Mouse (Mus musculus) effector memory CD4-positive, alpha-beta T cell, adult 5 months (primary cell): ENCODE measurements around the gene Gstk1. TPM values are rescaled to one million over a fixed set of nuclear protein-coding genes. Genes with fewer than 3 reads are reported as not detected.

Experiments
- polyA plus RNA-seq: library from polyadenylated mRNA; unstranded; fragments of 100-300 nt; shearing (Covaris generic); gene quantifications from one replicate; pipeline ENCODE4 v1.2.1, GENCODE M21; 2017

Gene Gstk1
- polyA plus RNA-seq: 7.0 TPM

GRCm38 (mm10) chr6:42245711-42246353 is at the start of gene Gstk1:
Gene Gstk1, plus strand, starts transcription at chr6:42245935.

GRCm38 (mm10) chr6:42215028-42215427 is 30.7 kb upstream of the Gstk1 start, which contains the start of gene Tas2r144:
Gene Tas2r144, plus strand, starts transcription at chr6:42215328.

GRCm38 (mm10) chr6:42261524-42262170 is 15.9 kb downstream of the Gstk1 start, which contains the start of gene Tmem139:
Gene Tmem139, plus strand, starts transcription at chr6:42261970.

GRCm38 (mm10) chr6:42264626-42265312 is 19.0 kb downstream of the Gstk1 start, which contains the start of gene Casp2:
Gene Casp2, plus strand, starts transcription at chr6:42264985.

GRCm38 (mm10) chr6:42286448-42286847 is 40.7 kb downstream of the Gstk1 start, which contains the start of gene Clcn1:
Gene Clcn1, plus strand, starts transcription at chr6:42286685.

Other genes starting within 250 kb of the Gstk1 start
- gene Sva, start 207.5 kb upstream of the Gstk1 start, polyA plus RNA-seq: not detected
- gene Tas2r139, start 105.0 kb upstream of the Gstk1 start, polyA plus RNA-seq: not detected
- gene Tas2r144, start 30.6 kb upstream of the Gstk1 start, polyA plus RNA-seq: not detected
- not detected for gene Tmem139, start 16.0 kb downstream of the Gstk1 start, polyA plus RNA-seq
- 32.3 TPM for gene Casp2, start 19.1 kb downstream of the Gstk1 start, polyA plus RNA-seq
- gene Clcn1, start 40.8 kb downstream of the Gstk1 start, polyA plus RNA-seq: not detected
- not detected for gene Fam131b, start 78.7 kb downstream of the Gstk1 start, polyA plus RNA-seq
- gene Zyx, start 103.7 kb downstream of the Gstk1 start, polyA plus RNA-seq: 136 TPM
- 0.30 TPM for gene Epha1, start 127.3 kb downstream of the Gstk1 start, polyA plus RNA-seq
- not detected for gene Tas2r143, start 154.3 kb downstream of the Gstk1 start, polyA plus RNA-seq
- not detected for gene Tas2r135, start 159.5 kb downstream of the Gstk1 start, polyA plus RNA-seq
- not detected for gene Tas2r126, start 188.6 kb downstream of the Gstk1 start, polyA plus RNA-seq
- gene Olfr458, start 219.3 kb downstream of the Gstk1 start, polyA plus RNA-seq: not detected
- gene Olfr457, start 230.4 kb downstream of the Gstk1 start, polyA plus RNA-seq: 0.22 TPM
- gene Olfr456, start 241.3 kb downstream of the Gstk1 start, polyA plus RNA-seq: not detected